Mouse (Mus musculus): ENCODE data around the gene Fbxl17. TPM values are rescaled to one million over a fixed set of nuclear protein-coding genes. Genes with fewer than 3 reads are reported as not detected.

The Fbxl17 gene
- polyA plus RNA-seq, 1 experiment from 2014 or later, result 7.8 TPM

DNA sequence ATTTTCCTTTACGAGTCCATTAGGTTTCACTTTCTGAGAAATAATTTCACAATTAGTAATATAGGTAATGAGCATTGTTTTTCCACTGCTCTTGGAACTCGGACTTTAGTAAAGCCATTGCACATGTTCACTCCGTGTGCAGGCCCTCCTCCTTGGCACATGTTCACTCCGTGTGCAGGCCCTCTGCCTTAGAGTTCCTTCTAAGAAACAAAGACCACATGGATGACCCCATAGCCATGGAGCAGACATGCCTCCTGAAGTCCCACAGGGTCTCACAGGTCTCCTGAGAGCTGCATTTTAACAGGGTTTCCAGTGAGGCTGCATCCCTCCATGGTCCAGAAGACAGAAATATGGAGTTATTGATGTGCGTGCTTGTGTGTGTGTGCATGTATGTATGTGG is 237.1 kb downstream of the Fbxl17 start:
- Histone ChIP-seq H3K27me3 (replicated peaks; ENCODE audit: control insufficient read depth, insufficient read depth, low read length) (no peaks in the 10 kb centered on the region), H3K27ac (ENCODE audit: low read length) (no peak overlapping the region), H3K4me3 (replicated peaks; ENCODE audit: low read length) (no peak overlapping the region), H3K4me2 (ENCODE audit: low read length) (no peak overlapping the region), H3K9me3 (ENCODE audit: control insufficient read depth, low read length) (no peaks in the 10 kb centered on the region), H3K36me3 (ENCODE audit: control insufficient read depth, insufficient read depth) (no peaks in the 10 kb centered on the region), H3K9ac (replicated peaks; ENCODE audit: low read depth, low read length) (no peak overlapping the region), H3K4me1 (replicated peaks; ENCODE audit: control insufficient read depth, insufficient read depth, low read length) (peaks cover 2% of the 10 kb centered on the region; the same call in 1 of the 2 replicates)
- ATAC-seq, result no peak
- WGBS, result 95% methylated on average over 5 of the region's 5 CpGs

DNA sequence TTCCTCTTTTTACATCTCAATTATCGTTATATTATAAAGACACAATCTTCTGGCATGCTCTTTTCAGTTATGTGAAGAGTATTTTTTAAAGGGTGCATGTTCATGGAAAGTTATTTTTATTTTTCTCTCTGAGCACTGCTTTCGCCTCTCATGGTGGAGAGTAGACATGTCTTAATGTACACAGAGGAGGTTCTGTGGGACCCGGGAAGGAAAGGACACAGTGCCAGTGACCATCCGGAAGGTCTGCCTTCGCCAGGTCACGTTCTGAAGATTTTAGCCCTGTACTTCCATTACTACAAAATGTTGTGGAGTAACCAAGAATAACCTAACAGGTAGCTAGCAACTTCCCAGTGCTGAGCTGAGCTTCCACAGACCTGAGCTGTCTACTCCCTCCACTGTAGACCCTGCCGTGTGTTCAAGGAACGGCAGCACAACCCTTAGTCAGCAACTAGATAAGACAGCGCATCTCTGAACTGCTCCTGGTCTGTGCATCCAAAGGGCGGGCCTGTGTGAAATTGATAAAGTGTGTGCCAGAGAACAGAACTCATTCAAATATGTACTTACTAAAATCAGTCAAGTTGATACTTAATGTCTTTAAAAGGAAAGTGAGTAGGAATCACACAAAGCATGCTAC is 238.2 kb downstream of the Fbxl17 start:
- no peak for ATAC-seq
- WGBS, result 91% methylated on average over 10 of the region's 10 CpGs
- Histone ChIP-seq H3K4me3 (replicated peaks; ENCODE audit: low read length) (no peak overlapping the region), H3K36me3 (ENCODE audit: control insufficient read depth, insufficient read depth) (no peaks in the 10 kb centered on the region), H3K9ac (replicated peaks; ENCODE audit: low read depth, low read length) (no peak overlapping the region), H3K4me1 (replicated peaks; ENCODE audit: control insufficient read depth, insufficient read depth, low read length) (no peaks in the 10 kb centered on the region), H3K27me3 (replicated peaks; ENCODE audit: control insufficient read depth, insufficient read depth, low read length) (no peaks in the 10 kb centered on the region), H3K27ac (ENCODE audit: low read length) (no peak overlapping the region), H3K9me3 (ENCODE audit: control insufficient read depth, low read length) (no peaks in the 10 kb centered on the region), H3K4me2 (ENCODE audit: low read length) (no peak overlapping the region)

DNA sequence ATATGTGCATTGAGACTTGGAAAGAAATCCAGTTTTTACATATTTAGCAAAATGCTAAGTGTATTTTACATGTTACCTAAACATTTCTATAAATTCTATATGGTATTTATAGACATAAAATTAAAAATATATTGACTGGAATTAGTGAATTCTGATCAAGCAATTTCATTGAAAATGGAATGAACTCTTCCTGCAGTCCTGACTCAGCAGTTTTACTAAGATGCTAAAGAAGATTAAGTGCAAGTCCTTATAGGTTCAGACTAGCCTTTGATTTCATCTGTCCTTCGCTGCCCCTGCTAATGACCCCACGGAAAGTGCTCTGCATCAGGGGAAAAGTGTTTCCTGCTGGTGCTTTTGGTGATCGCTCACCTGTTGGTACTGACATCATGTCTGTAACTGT is 240.7 kb downstream of the Fbxl17 start:
- no peak overlapping the region for H3K4me2 ChIP-seq (ENCODE audit: low read length)
- no peak for ATAC-seq
- H3K9ac ChIP-seq (replicated peaks; ENCODE audit: low read depth, low read length), result no peak overlapping the region
- H3K4me1 ChIP-seq (replicated peaks; ENCODE audit: control insufficient read depth, insufficient read depth, low read length), result no peaks in the 10 kb centered on the region
- 78% methylated on average over 3 of the region's 3 CpGs for WGBS
- no peak overlapping the region for H3K4me3 ChIP-seq (replicated peaks; ENCODE audit: low read length)
- H3K27ac ChIP-seq (ENCODE audit: low read length), result no peak overlapping the region
- no peaks in the 10 kb centered on the region for H3K36me3 ChIP-seq (ENCODE audit: control insufficient read depth, insufficient read depth)
- no peaks in the 10 kb centered on the region for H3K9me3 ChIP-seq (ENCODE audit: control insufficient read depth, low read length)
- H3K27me3 ChIP-seq (replicated peaks; ENCODE audit: control insufficient read depth, insufficient read depth, low read length), result no peaks in the 10 kb centered on the region

DNA sequence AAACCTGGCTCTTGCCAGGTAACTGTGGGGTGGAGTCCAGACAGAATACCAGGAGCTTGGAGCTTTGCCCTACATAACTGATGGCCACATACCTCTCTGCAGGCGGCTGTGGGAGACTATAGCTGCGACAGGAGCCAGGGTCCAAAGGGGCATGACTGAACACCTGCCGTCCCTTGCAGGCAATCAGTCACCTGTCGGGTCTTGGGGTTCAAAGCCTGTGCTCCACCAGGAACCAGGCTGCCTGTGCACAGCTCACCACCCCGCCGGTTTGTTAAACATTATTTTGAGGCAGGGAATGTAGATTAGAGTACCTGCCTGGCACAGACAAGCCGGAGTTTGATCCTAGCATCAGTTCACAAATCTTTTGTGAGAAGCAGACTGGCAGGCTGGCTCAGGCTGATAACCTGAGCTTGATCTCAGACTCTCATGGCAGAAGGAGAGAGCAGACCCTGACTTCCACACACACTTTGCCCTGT is 253.6 kb downstream of the Fbxl17 start:
- no peak overlapping the region for H3K27ac ChIP-seq (ENCODE audit: low read length)
- H3K9me3 ChIP-seq (ENCODE audit: control insufficient read depth, low read length), result no peaks in the 10 kb centered on the region
- H3K4me1 ChIP-seq (replicated peaks; ENCODE audit: control insufficient read depth, insufficient read depth, low read length), result no peaks in the 10 kb centered on the region
- H3K36me3 ChIP-seq (ENCODE audit: control insufficient read depth, insufficient read depth), result no peaks in the 10 kb centered on the region
- H3K4me2 ChIP-seq (ENCODE audit: low read length), result no peak overlapping the region
- ATAC-seq, result no peak
- no peaks in the 10 kb centered on the region for H3K27me3 ChIP-seq (replicated peaks; ENCODE audit: control insufficient read depth, insufficient read depth, low read length)
- 91% methylated on average over 7 of the region's 7 CpGs for WGBS
- H3K4me3 ChIP-seq (replicated peaks; ENCODE audit: low read length), result no peak overlapping the region
- no peak overlapping the region for H3K9ac ChIP-seq (replicated peaks; ENCODE audit: low read depth, low read length)

DNA sequence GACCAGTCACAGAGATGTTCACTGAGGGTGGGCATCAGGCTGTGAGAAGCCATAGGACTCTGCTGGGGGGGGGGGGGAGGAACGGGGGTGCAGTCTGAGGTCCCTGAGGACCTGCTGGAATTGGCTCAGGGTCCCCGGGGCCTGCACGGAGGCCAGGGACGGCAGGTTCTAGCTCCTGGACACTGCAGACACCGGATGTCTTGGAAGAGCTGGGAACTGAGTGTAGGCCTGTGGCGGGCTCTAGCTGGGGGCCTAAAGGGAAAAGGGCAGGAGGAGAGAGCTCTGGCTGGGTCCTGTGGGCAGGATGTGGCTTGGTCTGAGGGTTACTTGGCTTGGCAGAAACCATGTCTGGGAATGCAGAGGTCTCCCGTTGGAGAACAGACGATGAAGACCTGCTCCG is 254.3 kb downstream of the Fbxl17 start:
- Histone ChIP-seq H3K4me2 (ENCODE audit: low read length) (no peak overlapping the region), H3K4me1 (replicated peaks; ENCODE audit: control insufficient read depth, insufficient read depth, low read length) (no peaks in the 10 kb centered on the region), H3K36me3 (ENCODE audit: control insufficient read depth, insufficient read depth) (no peaks in the 10 kb centered on the region), H3K27ac (ENCODE audit: low read length) (no peak overlapping the region), H3K9me3 (ENCODE audit: control insufficient read depth, low read length) (no peaks in the 10 kb centered on the region), H3K27me3 (replicated peaks; ENCODE audit: control insufficient read depth, insufficient read depth, low read length) (no peaks in the 10 kb centered on the region), H3K9ac (replicated peaks; ENCODE audit: low read depth, low read length) (no peak overlapping the region), H3K4me3 (replicated peaks; ENCODE audit: low read length) (no peak overlapping the region)
- WGBS, result 95% methylated on average over 9 of the region's 9 CpGs
- ATAC-seq, result no peak

DNA sequence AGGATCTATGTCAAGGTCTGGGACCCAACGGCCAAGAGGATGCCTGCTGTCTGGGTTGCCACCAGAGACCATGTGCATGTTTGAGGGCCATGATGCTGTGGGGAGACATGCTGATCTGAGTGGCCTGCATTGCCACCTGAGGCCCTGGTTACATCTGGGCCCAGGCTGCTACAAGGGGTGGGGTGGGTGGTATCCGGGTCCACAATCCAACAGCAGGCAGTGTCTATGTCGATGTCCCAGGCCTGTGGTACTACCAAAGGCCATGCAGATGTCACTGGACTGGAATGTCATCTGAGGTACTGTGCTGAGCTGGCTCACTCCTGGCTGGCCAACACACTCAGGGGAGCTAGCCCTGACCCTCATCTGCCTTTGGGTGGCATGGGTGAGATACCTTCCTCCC is 257.1 kb downstream of the Fbxl17 start:
- no peaks in the 10 kb centered on the region for H3K36me3 ChIP-seq (ENCODE audit: control insufficient read depth, insufficient read depth)
- H3K4me1 ChIP-seq (replicated peaks; ENCODE audit: control insufficient read depth, insufficient read depth, low read length), result no peaks in the 10 kb centered on the region
- no peak for ATAC-seq
- no peak overlapping the region for H3K27ac ChIP-seq (ENCODE audit: low read length)
- no peak overlapping the region for H3K4me2 ChIP-seq (ENCODE audit: low read length)
- no peaks in the 10 kb centered on the region for H3K27me3 ChIP-seq (replicated peaks; ENCODE audit: control insufficient read depth, insufficient read depth, low read length)
- no peak overlapping the region for H3K9ac ChIP-seq (replicated peaks; ENCODE audit: low read depth, low read length)
- H3K9me3 ChIP-seq (ENCODE audit: control insufficient read depth, low read length), result no peaks in the 10 kb centered on the region
- 96% methylated on average over 3 of the region's 3 CpGs for WGBS
- no peak overlapping the region for H3K4me3 ChIP-seq (replicated peaks; ENCODE audit: low read length)

DNA sequence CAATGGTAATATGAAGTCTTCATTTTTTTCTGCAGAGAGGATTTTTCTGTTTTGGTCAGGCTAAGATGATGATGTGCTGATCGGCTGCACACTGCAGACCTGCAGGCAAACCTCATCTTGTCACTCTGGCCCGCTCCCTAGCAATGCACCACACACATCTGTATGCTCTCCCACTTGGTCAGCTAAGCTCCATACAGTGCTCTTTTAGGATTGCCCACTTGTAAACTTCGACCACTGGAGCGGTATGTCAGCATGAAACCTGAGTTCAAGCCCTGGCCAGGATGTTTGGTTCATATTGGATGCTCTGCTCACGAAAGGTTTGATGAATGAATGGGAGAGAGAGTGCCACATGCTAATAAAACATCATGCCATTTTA is 259.1 kb downstream of the Fbxl17 start:
- no peaks in the 10 kb centered on the region for H3K9me3 ChIP-seq (ENCODE audit: control insufficient read depth, low read length)
- no peak overlapping the region for H3K9ac ChIP-seq (replicated peaks; ENCODE audit: low read depth, low read length)
- no peaks in the 10 kb centered on the region for H3K27me3 ChIP-seq (replicated peaks; ENCODE audit: control insufficient read depth, insufficient read depth, low read length)
- no peaks in the 10 kb centered on the region for H3K36me3 ChIP-seq (ENCODE audit: control insufficient read depth, insufficient read depth)
- no peak for ATAC-seq
- no peak overlapping the region for H3K4me2 ChIP-seq (ENCODE audit: low read length)
- no peak overlapping the region for H3K4me3 ChIP-seq (replicated peaks; ENCODE audit: low read length)
- H3K4me1 ChIP-seq (replicated peaks; ENCODE audit: control insufficient read depth, insufficient read depth, low read length), result no peaks in the 10 kb centered on the region
- 90% methylated on average over 5 of the region's 5 CpGs for WGBS
- no peak overlapping the region for H3K27ac ChIP-seq (ENCODE audit: low read length)

DNA sequence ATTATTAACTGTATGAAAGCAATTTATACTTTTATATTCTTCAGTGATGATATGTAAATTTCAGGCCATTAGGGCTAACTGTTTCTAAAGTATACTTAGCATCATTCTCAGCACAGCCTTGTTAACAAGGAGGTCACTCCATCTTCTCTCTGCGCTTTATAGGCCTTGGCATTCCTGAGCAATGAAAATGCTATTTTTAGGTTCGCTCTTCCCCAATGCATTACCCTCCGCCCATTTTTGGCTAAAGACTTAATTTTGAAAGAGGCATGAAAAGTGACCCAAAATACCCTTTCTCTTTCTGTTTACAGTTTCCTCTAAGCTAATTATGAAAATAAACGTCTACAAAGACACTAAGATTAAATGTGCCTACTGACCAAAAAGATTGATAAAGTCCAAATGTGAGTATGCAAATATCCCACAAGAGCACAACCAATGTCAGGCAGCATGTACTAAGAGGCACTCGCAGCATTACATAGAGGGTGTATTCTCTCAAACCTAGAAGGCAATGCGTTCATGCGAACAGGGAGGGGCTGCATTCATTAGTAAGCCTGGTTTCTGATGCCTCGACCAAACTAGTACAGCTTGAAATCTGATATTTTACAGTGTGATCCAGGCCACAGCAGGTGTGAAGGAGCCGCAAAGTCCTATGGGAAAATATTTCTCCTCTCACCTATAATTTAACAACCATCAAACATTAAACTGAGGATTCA is 259.6 kb downstream of the Fbxl17 start:
- ATAC-seq, result no peak
- WGBS, result 63% methylated on average over 9 of the region's 9 CpGs
- no peak overlapping the region for H3K27ac ChIP-seq (ENCODE audit: low read length)
- no peaks in the 10 kb centered on the region for H3K36me3 ChIP-seq (ENCODE audit: control insufficient read depth, insufficient read depth)
- H3K4me1 ChIP-seq (replicated peaks; ENCODE audit: control insufficient read depth, insufficient read depth, low read length), result no peaks in the 10 kb centered on the region
- H3K4me3 ChIP-seq (replicated peaks; ENCODE audit: low read length), result no peak overlapping the region
- H3K9ac ChIP-seq (replicated peaks; ENCODE audit: low read depth, low read length), result no peak overlapping the region
- H3K27me3 ChIP-seq (replicated peaks; ENCODE audit: control insufficient read depth, insufficient read depth, low read length), result no peaks in the 10 kb centered on the region
- H3K4me2 ChIP-seq (ENCODE audit: low read length), result no peak overlapping the region
- H3K9me3 ChIP-seq (ENCODE audit: control insufficient read depth, low read length), result no peaks in the 10 kb centered on the region

DNA sequence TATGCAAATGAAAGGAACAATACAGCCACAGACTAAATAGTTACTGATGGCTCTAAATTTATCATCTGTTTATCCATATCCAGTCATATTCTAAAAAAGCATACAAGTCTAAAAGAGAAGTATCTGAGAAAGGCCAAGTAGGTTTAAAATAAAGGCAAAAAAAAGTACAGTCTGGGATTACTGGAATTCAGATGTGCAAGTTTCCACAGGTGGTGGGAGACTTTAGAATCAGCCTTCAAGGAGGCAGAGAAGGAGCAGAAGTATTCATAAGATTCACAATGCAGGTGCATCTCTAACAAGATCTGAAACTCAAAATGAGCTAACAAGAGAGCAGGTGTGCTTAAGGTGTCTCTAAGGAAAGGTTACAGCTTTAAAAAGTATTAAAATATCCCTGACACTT is 263.0 kb downstream of the Fbxl17 start:
- H3K4me3 ChIP-seq (replicated peaks; ENCODE audit: low read length), result no peak overlapping the region
- H3K4me1 ChIP-seq (replicated peaks; ENCODE audit: control insufficient read depth, insufficient read depth, low read length), result no peaks in the 10 kb centered on the region
- ATAC-seq, result no peak
- no peak overlapping the region for H3K4me2 ChIP-seq (ENCODE audit: low read length)
- no peaks in the 10 kb centered on the region for H3K9me3 ChIP-seq (ENCODE audit: control insufficient read depth, low read length)
- H3K27ac ChIP-seq (ENCODE audit: low read length), result no peak overlapping the region
- no peak overlapping the region for H3K9ac ChIP-seq (replicated peaks; ENCODE audit: low read depth, low read length)
- no peaks in the 10 kb centered on the region for H3K27me3 ChIP-seq (replicated peaks; ENCODE audit: control insufficient read depth, insufficient read depth, low read length)
- H3K36me3 ChIP-seq (ENCODE audit: control insufficient read depth, insufficient read depth), result no peaks in the 10 kb centered on the region

Data from forebrain, embryonic 16.5 days (tissue).